Mouse (Mus musculus) ES-CJ7 (cell line): ENCODE results near the gene Galk2.
A peak's percentile ranks its signal among the peaks of the same experiment; 100 is the strongest.

Experiments used
- DNase-seq: peaks from one replicate; pipeline ENCODE4 v3.0.0; 2011; ENCODE audit warnings: low read depth, low spot score

Gene Galk2

GRCm38 (mm10) chr2:125858521-125859280, at the start of gene Galk2, which contains the start of gene Cops2:
Gene Galk2 (plus strand): TSS chr2:125859109.
Gene Cops2 (minus strand): TSS chr2:125859139.
- peak; percentile 98 for DNase-seq

- DNase-seq, result no peak
These were observed 49.4 kb upstream of the Galk2 start for GRCm38 (mm10) chr2:125809551-125809950.

GRCm38 (mm10) chr2:125811332-125811731, 47.6 kb upstream of the Galk2 start:
- DNase-seq, result no peak

GRCm38 (mm10) chr2:125813972-125814595, 44.8 kb upstream of the Galk2 start:
- DNase-seq, result no peak

GRCm38 (mm10) chr2:125820397-125820796, 38.5 kb upstream of the Galk2 start:
- DNase-seq, result no peak

- DNase-seq, result no peak
These were observed 32.7 kb upstream of the Galk2 start for GRCm38 (mm10) chr2:125826201-125826600.

GRCm38 (mm10) chr2:125827898-125828297, 31.0 kb upstream of the Galk2 start:
- DNase-seq, result no peak

GRCm38 (mm10) chr2:125829924-125830323, 29.0 kb upstream of the Galk2 start:
- DNase-seq, result no peak

GRCm38 (mm10) chr2:125838091-125838490, 20.8 kb upstream of the Galk2 start:
- no peak for DNase-seq

GRCm38 (mm10) chr2:125838708-125839284, 20.1 kb upstream of the Galk2 start:
- DNase-seq, result no peak

- no peak for DNase-seq
These were observed 7.7 kb upstream of the Galk2 start for GRCm38 (mm10) chr2:125851237-125851636.

- DNase-seq, result no peak
These were observed 1.2 kb upstream of the Galk2 start for GRCm38 (mm10) chr2:125857707-125858106.

GRCm38 (mm10) chr2:125863799-125864198, 4.9 kb downstream of the Galk2 start:
- no peak for DNase-seq

- no peak for DNase-seq
These were observed 5.6 kb downstream of the Galk2 start for GRCm38 (mm10) chr2:125864551-125864950.

GRCm38 (mm10) chr2:125865585-125865984, 6.7 kb downstream of the Galk2 start:
- no peak for DNase-seq

- DNase-seq, result peak; percentile 79
These were observed 7.3 kb downstream of the Galk2 start for GRCm38 (mm10) chr2:125866058-125866740.

- DNase-seq, result peak; percentile 57
These were observed 9.4 kb downstream of the Galk2 start for GRCm38 (mm10) chr2:125868301-125868700.

GRCm38 (mm10) chr2:125870159-125870558, 11.2 kb downstream of the Galk2 start:
- no peak for DNase-seq

- no peak for DNase-seq
These were observed 27.1 kb downstream of the Galk2 start for GRCm38 (mm10) chr2:125885891-125886576.

GRCm38 (mm10) chr2:125893096-125893495, 34.2 kb downstream of the Galk2 start:
- DNase-seq, result peak; percentile 8

GRCm38 (mm10) chr2:125895099-125895498, 36.2 kb downstream of the Galk2 start:
- DNase-seq, result no peak

- no peak for DNase-seq
These were observed 37.4 kb downstream of the Galk2 start for GRCm38 (mm10) chr2:125896355-125896754.
